Mouse (Mus musculus) inflammation-experienced regulatory T-cells, adult 16 weeks (primary cell): Measurements from ENCODE around the gene Olfr720. TPM values are rescaled to one million over a fixed set of nuclear protein-coding genes. Genes with fewer than 3 reads are reported as not detected.

Experiments used
- polyA plus RNA-seq: library from polyadenylated mRNA; unstranded; fragments of 100-300 nt; shearing (Covaris generic); gene quantifications from one replicate; pipeline ENCODE4 v1.2.1, GENCODE M21; 2017

The Olfr720 gene
- polyA plus RNA-seq, result 0.28 TPM

GRCm38 (mm10) chr14:14186738-14187137 lies at the start of gene Olfr720:
Gene Olfr720, minus strand, starts transcription at chr14:14186838.

Other genes starting within 250 kb of the Olfr720 start
- 7.2 TPM for gene Atxn7, start 225.4 kb downstream of the Olfr720 start, polyA plus RNA-seq
- 146 TPM for gene Thoc7, start 225.0 kb downstream of the Olfr720 start, polyA plus RNA-seq
- gene Psmd6, start 65.9 kb downstream of the Olfr720 start, polyA plus RNA-seq, result 162 TPM
- not detected for gene Olfr31, start 136.0 kb upstream of the Olfr720 start, polyA plus RNA-seq
- 15.4 TPM for gene Il3ra, start 159.4 kb upstream of the Olfr720 start, polyA plus RNA-seq
- gene Olfr721-ps1, start 214.5 kb upstream of the Olfr720 start, polyA plus RNA-seq, result not detected